Mouse (Mus musculus): ENCODE measurements around the gene Myo19.

DNA sequence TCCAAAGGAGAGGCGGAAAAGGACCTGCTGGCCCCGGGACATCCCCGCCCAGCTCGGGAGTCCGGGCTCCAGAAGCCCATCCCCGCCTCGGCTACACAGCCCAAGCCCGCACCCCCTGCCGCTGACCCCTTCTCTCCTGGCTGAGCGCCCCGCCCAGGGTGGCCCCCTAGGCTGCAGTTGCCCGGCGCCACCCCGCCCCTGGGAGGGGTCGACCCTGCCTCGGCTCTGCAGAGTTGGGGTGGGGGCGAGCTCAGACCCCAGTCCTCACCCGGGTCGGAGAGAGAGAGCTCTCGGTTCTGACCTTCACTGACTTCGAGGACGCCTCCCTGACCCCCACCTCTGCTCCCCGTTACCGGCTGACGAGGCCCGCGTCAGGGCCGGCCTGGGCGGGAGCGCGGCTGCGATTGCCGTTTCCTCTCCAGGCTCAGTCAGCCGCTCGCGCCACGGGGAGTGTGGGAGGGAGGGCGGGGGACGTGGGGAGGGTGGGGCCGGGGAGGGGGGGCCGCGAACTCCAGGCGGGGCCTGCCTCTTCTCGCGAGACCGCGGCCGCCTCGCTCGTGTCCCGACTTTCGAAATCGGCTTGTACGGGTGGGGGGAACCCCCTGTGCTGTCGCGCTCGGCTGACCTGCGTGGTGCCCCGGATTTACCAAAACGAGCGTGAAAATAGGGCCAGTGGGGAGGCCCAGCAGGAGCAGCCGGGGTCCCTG is 9.5 kb upstream of the Myo19 start, which contains the start of gene Ggnbp2:
- TF ChIP-seq CTCF (IDR thresholded peaks at IDR 0.05; ENCODE audit: borderline replicate concordance, insufficient read depth, low read depth, low read length) (no peak), POLR2A (IDR thresholded peaks at IDR 0.05; ENCODE audit: borderline replicate concordance, insufficient read depth, low read length) (peak; percentile 83)

All from cerebellum, adult 2 months (tissue).